Comparison of ENCODE assay signal across 9 mouse cellular contexts in the genomic region with DNA sequence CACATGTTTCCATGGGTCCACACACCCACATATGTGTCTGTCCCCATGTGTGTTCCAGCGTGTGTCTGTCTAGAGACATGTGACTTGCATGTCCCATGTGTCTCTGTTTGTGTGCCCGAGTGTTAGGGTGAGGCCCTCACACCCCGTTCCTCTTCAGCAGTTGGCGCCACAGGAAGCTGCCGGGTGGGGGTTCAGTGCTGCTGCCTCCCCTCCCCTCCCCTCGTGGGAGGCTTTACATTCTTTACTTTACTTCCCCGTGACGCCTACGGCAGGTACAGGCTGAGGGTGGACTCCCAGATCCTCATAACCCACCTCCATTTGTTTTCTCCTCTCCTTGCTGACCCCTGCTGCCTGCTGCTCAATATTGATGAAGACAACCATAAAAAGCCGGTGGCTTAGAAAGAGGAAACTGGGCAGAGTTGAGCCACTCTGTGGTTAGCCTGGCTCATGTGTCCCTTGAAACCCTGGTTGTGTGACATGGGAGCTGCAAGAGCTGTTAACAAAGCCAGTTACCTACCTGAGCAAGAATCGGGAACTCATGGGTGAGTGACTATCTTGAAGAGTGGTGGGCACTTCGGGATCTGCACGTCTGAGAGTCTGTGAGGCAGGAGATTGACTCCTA. TPM values are rescaled to one million over a fixed set of nuclear protein-coding genes. Genes with fewer than 3 reads are reported as not detected.
A peak's percentile ranks its signal among the peaks of the same experiment; 100 is the strongest.
DNase-seq lines count a peak whose midpoint lies in the region; ATAC-seq and TF ChIP-seq lines count a peak whose summit lies in the region.
"Had no signal": no experiment of that assay in that cellular context is flagged by ENCODE, and none has a peak within 500 bp of the region (broad histone marks: within the 10 kb centered on the region; RNA-seq: fewer than 3 reads in every experiment).

Gene A430078G23Rik, plus strand, starts transcription at position 227 of the 622 bp plus-strand sequence.

- H3K27me3 ChIP-seq in lung, postnatal 0 days (replicated peaks; ENCODE audit: insufficient read depth, low read length) = no peaks in the 10 kb centered on the region
- no peaks in the 10 kb centered on the region for H3K27me3 ChIP-seq in forebrain, embryonic 10.5 days (ENCODE audit: poor library complexity, severe bottlenecking)

- H3K4me1 ChIP-seq in brown adipose tissue, adult 24 weeks (ENCODE audit: control insufficient read depth, insufficient read depth, insufficient read length, low read length) = no peaks in the 10 kb centered on the region
- H3K4me1 ChIP-seq in lung, postnatal 0 days (ENCODE audit: insufficient read depth, low read depth, low read length) = no peaks in the 10 kb centered on the region
- no peaks in the 10 kb centered on the region for H3K4me1 ChIP-seq in forebrain, embryonic 10.5 days

- DNase-seq in CD4-positive helper T cell, adult 2 months (ENCODE audit: low read depth, low spot score) = peak; percentile 79
- DNase-seq in lung, postnatal 0 days (ENCODE audit: low spot score) = peak; percentile 44
- peak; percentile 38 to 77 for DNase-seq in spleen, postnatal 10 days (ENCODE audit: low spot score in 2 of 2)
- DNase-seq in testis, postnatal 10 days (ENCODE audit: low spot score) = no peak
- no peak for DNase-seq in adipocyte (ENCODE audit: low spot score)
- DNase-seq in forebrain, embryonic 10.5 days (ENCODE audit: extremely low spot score, low spot score) = no peak

- TF ChIP-seq CTCF in lung, postnatal 0 days (IDR thresholded peaks at IDR 0.05) = no peak

- no peaks in the 10 kb centered on the region for H3K9me3 ChIP-seq in lung, postnatal 0 days (ENCODE audit: low read length)
- H3K9me3 ChIP-seq in forebrain, embryonic 10.5 days = peaks cover 5% of the 10 kb centered on the region; the same call in 1 of the 2 replicates

- 41% methylated on average over 13 of the region's 13 CpGs for WGBS in lung, postnatal 0 days
- WGBS in forebrain, embryonic 10.5 days = 87% methylated on average over 13 of the region's 13 CpGs

- H3K9ac ChIP-seq in lung, postnatal 0 days (replicated peaks; ENCODE audit: low read depth) = no peak within 1 kb of the TSS

- no peak for TF ChIP-seq EP300 in lung, postnatal 0 days (IDR thresholded peaks at IDR 0.05)

- ATAC-seq in lung, postnatal 0 days = peak; percentile 34
- no peak for ATAC-seq in cerebellum, adult (ENCODE audit: insufficient number of reproducible peaks, low FRiP score, low TSS enrichment)

- H3K4me2 ChIP-seq in lung, postnatal 0 days (replicated peaks; ENCODE audit: low read depth, low read length) = no peak within 1 kb of the TSS; the same call in 1 of the 2 replicates

- no peaks in the 10 kb centered on the region for H3K36me3 ChIP-seq in lung, postnatal 0 days (ENCODE audit: insufficient read depth, low read length)
- H3K36me3 ChIP-seq in forebrain, embryonic 10.5 days (replicated peaks) = no peaks in the 10 kb centered on the region

- H3K4me3 ChIP-seq in brown adipose tissue, adult 24 weeks (ENCODE audit: insufficient read depth, low read depth, low read length) = peak within 1 kb of the TSS; percentile 1
- H3K4me3 ChIP-seq in lung, postnatal 0 days (ENCODE audit: low read depth, low read length) = no peak within 1 kb of the TSS
- no peak within 1 kb of the TSS for H3K4me3 ChIP-seq in forebrain, embryonic 10.5 days

- H3K27ac ChIP-seq in brown adipose tissue, adult 24 weeks (replicated peaks; ENCODE audit: low read depth, low read length) = 0 out of 2 replicates have a peak within 1 kb of the TSS, but pooled peaks have one; percentile 14
- no peak within 1 kb of the TSS for H3K27ac ChIP-seq in lung, postnatal 0 days (ENCODE audit: low read length)
- H3K27ac ChIP-seq in forebrain, embryonic 10.5 days = no peak within 1 kb of the TSS

RNA-seq across cellular contexts. Expression of gene A430078G23Rik, which starts in this region (rescaled TPM):
- not detected in 2 replicates for polyA plus RNA-seq in brown adipose tissue, adult 24 weeks (2012; ENCODE audit: insufficient read depth, insufficient read length, missing spikeins)
- 0.38 and 0.40 TPM in 2 replicates for polyA plus RNA-seq in lung, postnatal 0 days (2015; fragmentation: Nextera tagmentation; extraction: Ambion mirVana)
- not detected in 2 replicates for polyA plus RNA-seq in forebrain, embryonic 10.5 days (2016; fragmentation: Nextera tagmentation; extraction: Ambion mirVana)
- polyA plus RNA-seq: limb, embryonic 11.5 days had no signal

Comparison
In these comparisons a context has a peak if more than half of its experiments do, and no peak if none do; other contexts are left out.
1. Peak in DNase-seq and ATAC-seq in lung, postnatal 0 days; RNA of the gene not detected or under 1 TPM.
2. DNase-seq: peak in CD4-positive helper T cell, adult 2 months (single experiment) and spleen, postnatal 10 days (2 of 2); none in testis, postnatal 10 days (single experiment), adipocyte (single experiment) and forebrain, embryonic 10.5 days (single experiment).